Mouse (Mus musculus) kidney, embryonic 14.5 days (tissue): ENCODE data around the gene Gpr35. TPM values are rescaled to one million over a fixed set of nuclear protein-coding genes. Genes with fewer than 3 reads are reported as not detected.

Experiments
- ATAC-seq: fragments of 200-750 bp; cut with Nextera tagmentation; 2 replicates; pipeline ENCODE4 v1.8.0; 2017; ENCODE audit warnings: moderate number of reproducible peaks, mild to moderate bottlenecking, moderate TSS enrichment, moderate library complexity; ENCODE audit not compliant: low FRiP score, low TSS enrichment
- H3K27ac ChIP-seq: fragments of 300-500 bp; sonication (generic); 2 replicates; pipeline ENCODE4 v1.5.1; 2014; ENCODE audit warnings: low read depth, mild to moderate bottlenecking, low read length, moderate library complexity, mixed read lengths
- H3K27me3 ChIP-seq: fragments of 300-500 bp; sonication (generic); 2 replicates; pipeline ENCODE4 v1.6.1; 2014; ENCODE audit warnings: mild to moderate bottlenecking, low read length; ENCODE audit not compliant: control insufficient read depth, insufficient read depth
- H3K36me3 ChIP-seq: fragments of 300-500 bp; sonication (generic); 2 replicates; pipeline ENCODE4 v1.6.1; 2014; ENCODE audit warnings: low read length, mixed read lengths; ENCODE audit not compliant: control insufficient read depth, insufficient read depth
- H3K4me1 ChIP-seq: fragments of 300-500 bp; sonication (generic); 2 replicates; pipeline ENCODE4 v1.6.1; 2014; ENCODE audit warnings: low read length, mixed read lengths; ENCODE audit not compliant: control insufficient read depth, insufficient read depth
- H3K4me2 ChIP-seq: fragments of 300-500 bp; sonication (generic); replicated peaks from 2 replicates; pipeline ENCODE4 v1.6.1; 2014; ENCODE audit warnings: low read depth, mild to moderate bottlenecking, low read length
- H3K4me3 ChIP-seq: fragments of 300-500 bp; sonication (generic); 2 replicates; pipeline ENCODE4 v1.5.1; 2014; ENCODE audit warnings: mild to moderate bottlenecking, low read length
- H3K9ac ChIP-seq: fragments of 300-500 bp; sonication (generic); 2 replicates; pipeline ENCODE4 v1.6.1; 2014; ENCODE audit warnings: low read depth, mild to moderate bottlenecking, low read length, moderate library complexity
- H3K9me3 ChIP-seq: fragments of 300-500 bp; sonication (generic); 2 replicates; pipeline ENCODE4 v1.6.1; 2016; ENCODE audit warnings: low read length; ENCODE audit not compliant: control insufficient read depth
- WGBS: fragments of 180-500 bp; shearing (Covaris S2); extraction: QIAGEN DNeasy Blood & Tissue Kit; methylation state at CpG from one replicate; pipeline ENCODE4 v1.1.7; 2014; 5-methylcytosine and 5-hydroxymethylcytosine counted together
- polyA plus RNA-seq: library from polyadenylated mRNA; unstranded; fragments of >200 nt; fragmentation: Nextera tagmentation; extraction: Ambion mirVana; gene quantifications from 2 replicates; pipeline ENCODE4 v1.2.1, GENCODE M21; 2014

Gene Gpr35
- polyA plus RNA-seq, 1 experiment from 2014 or later, result 0.45 TPM

DNA sequence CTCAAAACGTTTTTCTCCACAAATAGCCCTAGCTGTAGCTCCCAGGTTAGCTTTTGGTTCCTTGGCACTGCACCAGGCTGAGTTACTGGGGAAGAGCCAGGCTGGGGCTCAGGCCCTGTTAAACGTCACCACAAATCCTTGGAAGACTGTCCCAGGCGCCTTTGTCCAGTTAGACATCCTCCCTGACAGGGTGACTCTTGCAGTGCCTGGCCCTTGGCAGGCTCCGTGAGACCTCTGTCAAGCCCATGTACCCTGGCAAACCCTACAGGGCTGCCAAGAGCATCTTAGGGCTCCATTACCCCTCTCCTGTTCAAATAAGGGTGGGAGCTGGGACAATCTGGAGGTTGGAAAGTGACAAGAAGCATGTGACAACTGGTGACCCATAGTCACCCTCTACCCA is 85.3 kb downstream of the Gpr35 start:
- H3K27me3 ChIP-seq, result no peaks in the 10 kb centered on the region
- H3K4me2 ChIP-seq, result no peak overlapping the region
- no peak for ATAC-seq
- H3K36me3 ChIP-seq, result no peaks in the 10 kb centered on the region
- no peak overlapping the region for H3K27ac ChIP-seq
- H3K9me3 ChIP-seq, result peaks cover 2% of the 10 kb centered on the region; the same call in 1 of the 2 replicates
- H3K4me1 ChIP-seq, result no peaks in the 10 kb centered on the region
- 78% methylated on average over 4 of the region's 4 CpGs for WGBS
- H3K9ac ChIP-seq, result no peak overlapping the region
- no peak overlapping the region for H3K4me3 ChIP-seq

Other genes starting within 250 kb of the Gpr35 start
- 46.1 and 55.6 TPM in 2 replicates for gene Gpc1, start 119.2 kb upstream of the Gpr35 start, polyA plus RNA-seq
- gene Ankmy1, start 48.0 kb upstream of the Gpr35 start, polyA plus RNA-seq, result 1.1 and 1.4 TPM in 2 replicates
- gene Dusp28, start 43.9 kb upstream of the Gpr35 start, polyA plus RNA-seq, result 12.5 and 13.7 TPM in 2 replicates
- 27.4 and 36.3 TPM in 2 replicates for gene Rnpepl1, start 40.1 kb upstream of the Gpr35 start, polyA plus RNA-seq
- 24.9 and 28.7 TPM in 2 replicates for gene Capn10, start 16.5 kb upstream of the Gpr35 start, polyA plus RNA-seq
- not detected in 2 replicates for gene Aqp12, start 55.5 kb downstream of the Gpr35 start, polyA plus RNA-seq
- 3.2 and 6.9 TPM in 2 replicates for gene Kif1a, start 151.1 kb downstream of the Gpr35 start, polyA plus RNA-seq
- not detected in 2 replicates for gene Agxt, start 184.4 kb downstream of the Gpr35 start, polyA plus RNA-seq
- gene 2310007B03Rik, start 210.1 kb downstream of the Gpr35 start, polyA plus RNA-seq, result 0.42 and 0.49 TPM in 2 replicates
- gene Crocc2, start 217.9 kb downstream of the Gpr35 start, polyA plus RNA-seq, result 0.14 and 0.20 TPM in 2 replicates